Mouse (Mus musculus): ENCODE results near the gene Ankrd54. TPM values are rescaled to one million over a fixed set of nuclear protein-coding genes. Genes with fewer than 3 reads are reported as not detected.
"Not testable (repeated sequence)": the region's sequence is repeated elsewhere in the genome, so short reads cannot be mapped to it uniquely, and the experiment has no call there.

Gene Ankrd54
- polyA plus RNA-seq, 1 experiment from 2014 or later = 29.0 TPM

DNA sequence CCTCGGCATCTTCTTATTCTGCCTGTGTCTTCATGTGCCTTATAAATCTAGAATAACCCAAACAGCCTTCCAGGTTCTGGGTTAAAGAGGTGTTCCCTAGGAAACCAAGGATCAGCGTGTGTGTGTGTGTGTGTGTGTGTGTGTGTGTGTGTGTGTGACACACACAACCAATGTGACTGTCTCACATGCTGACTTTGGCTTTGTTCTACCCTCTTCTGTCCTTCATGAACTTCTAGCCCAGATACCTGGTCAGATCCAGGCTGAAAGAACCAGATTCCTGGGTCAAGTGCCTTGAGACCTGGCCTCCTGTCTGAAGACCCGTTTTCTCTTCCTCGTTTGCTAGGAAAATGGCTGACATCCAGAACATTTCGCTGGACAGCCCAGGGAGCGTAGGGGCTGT, 21.1 kb downstream of the Ankrd54 start, which contains the start of gene Galr3:
Gene Galr3, plus strand, starts transcription at position 301 of the 400 bp plus-strand sequence.
- Histone ChIP-seq H3K9me3 (replicated peaks) (no peaks in the 10 kb centered on the region), H3K27me3 (replicated peaks) (peaks cover 71% of the 10 kb centered on the region), H3K27ac (ENCODE audit: poor library complexity, severe bottlenecking) (no peak within 1 kb of the TSS), H3K9ac (peak within 1 kb of the TSS; percentile 68), H3K4me1 (replicated peaks) (peaks cover 28% of the 10 kb centered on the region), H3K36me3 (no peaks in the 10 kb centered on the region), H3K4me2 (peak within 1 kb of the TSS; percentile 97), H3K4me3 (peak within 1 kb of the TSS; percentile 60)
- WGBS = 74% methylated on average over 6 of the region's 6 CpGs
- no peak for ATAC-seq (ENCODE audit: insufficient number of reproducible peaks, low FRiP score)

DNA sequence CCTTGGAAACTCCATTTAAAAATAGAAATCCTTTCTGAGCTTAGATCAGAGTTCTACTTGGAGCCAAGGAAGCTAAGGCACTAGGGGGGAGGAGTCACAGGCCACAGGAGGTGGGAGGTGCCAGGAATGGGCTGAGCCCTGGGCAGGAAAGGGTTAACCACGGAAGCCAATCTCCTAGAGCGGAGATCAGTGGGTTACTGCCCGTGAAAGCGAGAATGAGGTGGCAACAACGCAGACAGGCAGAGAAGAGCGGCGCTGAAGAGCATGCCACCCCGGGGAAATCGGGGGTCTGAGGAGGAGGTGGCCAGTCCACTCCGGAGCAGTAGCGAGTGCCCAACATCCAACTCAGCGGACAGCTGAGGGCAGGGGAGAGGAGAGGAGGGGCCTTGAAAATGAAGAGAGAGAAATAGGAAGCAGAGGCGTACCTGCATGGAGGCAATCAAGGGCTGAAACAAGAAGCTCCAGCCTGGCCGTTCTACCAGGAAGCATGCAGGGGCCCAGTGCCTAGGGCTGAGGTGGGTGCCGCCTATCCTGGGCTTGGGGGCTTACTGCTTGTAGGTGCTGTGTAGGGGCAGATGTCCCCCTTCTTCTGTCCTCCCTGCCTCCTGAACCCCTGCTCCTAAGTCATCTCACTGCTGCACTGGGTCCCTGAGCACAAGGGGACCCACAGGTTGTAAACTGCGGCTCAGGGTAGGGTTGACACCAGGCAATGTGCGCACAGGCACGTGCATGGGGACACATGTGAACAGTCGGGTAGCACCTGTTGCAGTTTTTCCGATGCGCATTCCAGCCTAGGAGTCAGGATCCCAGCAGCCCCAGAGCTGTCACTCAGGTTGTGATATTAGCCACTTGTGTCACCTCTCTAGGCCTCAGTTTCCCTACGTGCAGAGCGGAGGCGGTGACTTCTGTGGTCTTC, 21.9 kb downstream of the Ankrd54 start:
- 0 out of 2 replicates have a peak overlapping the region, but pooled peaks have one; percentile 16 for H3K9ac ChIP-seq
- no peak for ATAC-seq (ENCODE audit: insufficient number of reproducible peaks, low FRiP score)
- WGBS = 18% methylated on average over 24 of the region's 24 CpGs
- H3K4me3 ChIP-seq = peak overlapping the region; percentile 14; the same call in 1 of the 2 replicates
- H3K4me1 ChIP-seq (replicated peaks) = peaks cover 28% of the 10 kb centered on the region
- no peaks in the 10 kb centered on the region for H3K36me3 ChIP-seq
- peaks cover 73% of the 10 kb centered on the region for H3K27me3 ChIP-seq (replicated peaks)
- H3K4me2 ChIP-seq = peak overlapping the region; percentile 57
- no peak overlapping the region for H3K27ac ChIP-seq (ENCODE audit: poor library complexity, severe bottlenecking)
- H3K9me3 ChIP-seq (replicated peaks) = no peaks in the 10 kb centered on the region

GRCm38 (mm10) chr15:79038853-79039252, 23.8 kb downstream of the Ankrd54 start:
- Histone ChIP-seq H3K27ac (ENCODE audit: poor library complexity, severe bottlenecking) (no peak overlapping the region), H3K4me2 (no peak overlapping the region), H3K4me3 (no peak overlapping the region), H3K9me3 (replicated peaks) (no peaks in the 10 kb centered on the region), H3K4me1 (replicated peaks) (peaks cover 28% of the 10 kb centered on the region), H3K27me3 (replicated peaks) (peaks cover 60% of the 10 kb centered on the region), H3K9ac (no peak overlapping the region), H3K36me3 (no peaks in the 10 kb centered on the region)
- WGBS = 17% methylated on average over 7 of the region's 7 CpGs
- ATAC-seq (ENCODE audit: insufficient number of reproducible peaks, low FRiP score) = peak; percentile 46

- no peaks in the 10 kb centered on the region for H3K9me3 ChIP-seq (replicated peaks)
- H3K4me2 ChIP-seq = peak overlapping the region; percentile 49
- H3K27me3 ChIP-seq (replicated peaks) = peaks cover 55% of the 10 kb centered on the region
- peaks cover 28% of the 10 kb centered on the region for H3K4me1 ChIP-seq (replicated peaks)
- no peak for ATAC-seq (ENCODE audit: insufficient number of reproducible peaks, low FRiP score)
- no peak overlapping the region for H3K9ac ChIP-seq
- H3K4me3 ChIP-seq = no peak overlapping the region
- no peaks in the 10 kb centered on the region for H3K36me3 ChIP-seq
- H3K27ac ChIP-seq (ENCODE audit: poor library complexity, severe bottlenecking) = no peak overlapping the region
- 63% methylated on average over 10 of the region's 10 CpGs for WGBS
Observed at GRCm38 (mm10) chr15:79038331-79038730, 24.4 kb downstream of the Ankrd54 start.

GRCm38 (mm10) chr15:79037913-79038328, 24.8 kb downstream of the Ankrd54 start:
- Histone ChIP-seq H3K9ac (no peak overlapping the region; the same call in 1 of the 2 replicates), H3K27ac (ENCODE audit: poor library complexity, severe bottlenecking) (no peak overlapping the region), H3K4me1 (replicated peaks) (peaks cover 25% of the 10 kb centered on the region), H3K36me3 (no peaks in the 10 kb centered on the region), H3K27me3 (replicated peaks) (peaks cover 51% of the 10 kb centered on the region), H3K9me3 (replicated peaks) (no peaks in the 10 kb centered on the region), H3K4me3 (no peak overlapping the region), H3K4me2 (peak overlapping the region; percentile 49)
- WGBS = 9% methylated on average over 14 of the region's 14 CpGs
- ATAC-seq (ENCODE audit: insufficient number of reproducible peaks, low FRiP score) = no peak

GRCm38 (mm10) chr15:79031908-79032307, 30.8 kb downstream of the Ankrd54 start:
- H3K9me3 ChIP-seq (replicated peaks); H3K4me2 ChIP-seq; H3K36me3 ChIP-seq; H3K4me3 ChIP-seq; ATAC-seq (ENCODE audit: insufficient number of reproducible peaks, low FRiP score); H3K9ac ChIP-seq; H3K27me3 ChIP-seq (replicated peaks); H3K27ac ChIP-seq (ENCODE audit: poor library complexity, severe bottlenecking): not testable (repeated sequence)
- peaks cover 26% of the 10 kb centered on the region for H3K4me1 ChIP-seq (replicated peaks)
- WGBS = 84% methylated on average over 5 of the region's 5 CpGs

- H3K9ac ChIP-seq = peak overlapping the region; percentile 76
- peak overlapping the region; percentile 54; the same call in 1 of the 2 replicates for H3K27ac ChIP-seq (ENCODE audit: poor library complexity, severe bottlenecking)
- H3K4me2 ChIP-seq = peak overlapping the region; percentile 96
- no peaks in the 10 kb centered on the region for H3K27me3 ChIP-seq (replicated peaks)
- WGBS = under 1% methylated on average over 52 of the region's 52 CpGs
- peaks cover 31% of the 10 kb centered on the region for H3K4me1 ChIP-seq (replicated peaks)
- no peaks in the 10 kb centered on the region for H3K9me3 ChIP-seq (replicated peaks)
- peak overlapping the region; percentile 74 for H3K4me3 ChIP-seq
- peak; percentile 80 for ATAC-seq (ENCODE audit: insufficient number of reproducible peaks, low FRiP score)
- H3K36me3 ChIP-seq = no peaks in the 10 kb centered on the region
Observed at GRCm38 (mm10) chr15:79030551-79031435, 31.9 kb downstream of the Ankrd54 start.

DNA sequence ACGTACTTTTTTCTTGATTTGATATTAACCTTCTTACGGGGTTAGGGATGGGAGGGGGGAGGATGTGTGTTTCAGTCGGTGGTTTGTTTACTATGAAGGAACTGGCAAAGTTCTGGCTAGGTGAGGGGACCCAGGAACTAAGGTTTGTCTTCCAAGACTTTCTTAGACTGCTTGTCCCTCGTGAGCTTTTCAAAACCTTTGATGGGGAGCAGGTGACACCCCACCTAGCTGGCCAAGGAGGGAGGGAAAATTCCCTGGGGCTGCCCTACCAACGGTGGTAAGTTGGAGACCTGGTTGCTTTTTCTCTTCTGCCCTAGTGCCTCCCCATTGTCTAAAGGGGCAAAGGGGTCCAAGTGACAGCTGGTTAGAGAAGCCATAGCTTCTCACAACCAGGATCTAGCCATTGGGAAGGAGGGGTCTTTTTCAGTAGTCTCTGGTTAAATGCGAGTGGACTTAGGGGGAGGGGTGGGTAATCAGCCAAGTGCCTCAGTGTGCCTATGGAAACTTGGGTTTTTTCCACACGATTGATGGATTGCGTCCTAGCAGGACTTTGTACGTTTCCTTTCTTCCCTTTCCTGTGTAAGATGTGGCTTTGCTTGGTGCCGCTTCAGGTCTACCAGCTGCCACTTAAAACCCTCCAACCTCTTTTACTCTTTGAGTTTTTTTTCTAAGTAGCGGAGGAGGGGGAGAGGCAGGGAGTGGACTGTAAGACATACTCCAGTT, 33.0 kb downstream of the Ankrd54 start:
- H3K27me3 ChIP-seq (replicated peaks) = 0 out of 2 replicates have a peak, but pooled peaks cover 5% of the 10 kb centered on the region
- WGBS = 13% methylated on average over 11 of the region's 11 CpGs
- H3K27ac ChIP-seq (ENCODE audit: poor library complexity, severe bottlenecking) = peak overlapping the region; percentile 54; the same call in 1 of the 2 replicates

DNA sequence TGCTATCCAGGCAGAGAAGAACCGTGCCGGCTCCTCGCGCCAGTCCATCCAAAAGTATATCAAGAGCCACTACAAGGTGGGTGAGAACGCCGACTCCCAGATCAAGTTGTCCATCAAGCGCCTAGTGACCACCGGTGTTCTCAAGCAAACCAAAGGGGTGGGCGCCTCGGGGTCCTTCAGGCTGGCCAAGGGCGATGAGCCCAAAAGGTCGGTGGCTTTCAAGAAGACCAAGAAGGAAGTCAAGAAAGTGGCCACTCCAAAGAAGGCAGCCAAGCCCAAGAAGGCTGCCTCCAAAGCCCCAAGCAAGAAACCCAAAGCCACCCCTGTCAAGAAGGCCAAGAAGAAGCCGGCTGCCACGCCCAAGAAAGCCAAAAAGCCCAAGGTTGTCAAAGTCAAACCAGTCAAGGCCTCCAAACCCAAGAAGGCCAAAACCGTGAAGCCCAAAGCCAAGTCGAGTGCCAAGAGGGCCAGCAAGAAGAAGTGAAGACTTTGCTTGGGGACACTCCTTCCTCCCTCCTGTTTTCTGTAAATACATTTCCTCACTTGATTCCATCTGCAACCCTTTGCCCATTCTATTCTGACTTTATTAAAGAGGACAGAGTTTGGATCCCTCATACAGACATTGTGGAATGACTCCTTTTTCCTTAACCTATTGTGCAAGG, 33.7 kb downstream of the Ankrd54 start:
- no peaks in the 10 kb centered on the region for H3K9me3 ChIP-seq (replicated peaks)
- ATAC-seq (ENCODE audit: insufficient number of reproducible peaks, low FRiP score) = no peak
- WGBS = 26% methylated on average over 16 of the region's 16 CpGs
- H3K4me3 ChIP-seq = peak overlapping the region; percentile 74
- H3K27me3 ChIP-seq (replicated peaks) = 0 out of 2 replicates have a peak, but pooled peaks cover 7% of the 10 kb centered on the region
- peak overlapping the region; percentile 96 for H3K4me2 ChIP-seq
- peaks cover 37% of the 10 kb centered on the region for H3K4me1 ChIP-seq (replicated peaks)
- H3K27ac ChIP-seq (ENCODE audit: poor library complexity, severe bottlenecking) = peak overlapping the region; percentile 96
- peak overlapping the region; percentile 99 for H3K9ac ChIP-seq
- no peaks in the 10 kb centered on the region for H3K36me3 ChIP-seq

More for the DNA sequence above, 33.0 kb downstream of the Ankrd54 start:
- H3K36me3 ChIP-seq = no peaks in the 10 kb centered on the region
- H3K9ac ChIP-seq = peak overlapping the region; percentile 73
- peaks cover 37% of the 10 kb centered on the region for H3K4me1 ChIP-seq (replicated peaks)
- H3K4me3 ChIP-seq = peak overlapping the region; percentile 74
- no peak for ATAC-seq (ENCODE audit: insufficient number of reproducible peaks, low FRiP score)
- H3K4me2 ChIP-seq = peak overlapping the region; percentile 96
- no peaks in the 10 kb centered on the region for H3K9me3 ChIP-seq (replicated peaks)

DNA sequence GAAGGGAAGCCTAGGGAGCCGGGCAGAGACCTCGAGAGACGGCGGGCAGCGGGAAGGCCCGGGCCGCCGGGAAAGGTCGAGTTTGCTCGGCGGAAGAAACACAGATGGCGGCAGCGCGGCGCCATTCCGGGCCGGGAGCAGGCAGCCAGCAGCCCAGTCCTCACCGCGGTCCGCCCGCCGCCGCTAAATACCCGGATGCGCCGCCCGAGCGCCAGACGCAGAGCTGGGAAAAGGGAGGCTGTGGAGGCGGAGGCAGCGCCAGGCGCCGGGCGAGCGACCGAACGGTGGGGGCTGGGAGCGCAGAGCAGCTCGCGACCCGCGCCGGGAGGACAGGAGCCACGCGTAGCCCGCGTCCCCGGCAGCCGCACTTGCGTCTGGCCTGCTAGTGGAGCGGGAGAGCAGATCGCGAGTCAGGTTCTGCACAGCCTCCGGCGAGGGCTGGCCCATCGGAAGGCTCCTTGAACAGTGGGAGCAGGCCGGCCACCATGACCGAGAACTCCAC, 34.4 kb downstream of the Ankrd54 start, which contains the start of gene H1f0:
Gene H1f0, plus strand, starts transcription at position 214 of the 502 bp plus-strand sequence.
- 0% methylated on average over 47 of the region's 58 CpGs for WGBS

More for the DNA sequence above, 34.4 kb downstream of the Ankrd54 start, which contains the start of gene H1f0:
- H3K36me3 ChIP-seq = no peaks in the 10 kb centered on the region
- H3K9me3 ChIP-seq (replicated peaks) = no peaks in the 10 kb centered on the region
- peak within 1 kb of the TSS; percentile 96 for H3K4me2 ChIP-seq
- H3K27ac ChIP-seq (ENCODE audit: poor library complexity, severe bottlenecking) = peak within 1 kb of the TSS; percentile 96
- H3K4me1 ChIP-seq (replicated peaks) = peaks cover 39% of the 10 kb centered on the region
- ATAC-seq (ENCODE audit: insufficient number of reproducible peaks, low FRiP score) = peak; percentile 75
- H3K4me3 ChIP-seq = peak within 1 kb of the TSS; percentile 74
- 0 out of 2 replicates have a peak, but pooled peaks cover 7% of the 10 kb centered on the region for H3K27me3 ChIP-seq (replicated peaks)
- H3K9ac ChIP-seq = peak within 1 kb of the TSS; percentile 99
